ENCODE assay signal across 18 mouse cellular contexts in genomic region chr8:18316488-18316887, GRCm38 (mm10).
DNase-seq lines count a peak whose midpoint lies in the region; ATAC-seq and TF ChIP-seq lines count a peak whose summit lies in the region.
"Had no signal": no experiment of that assay in that cellular context is flagged by ENCODE, and none has a peak within 500 bp of the region (broad histone marks: within the 10 kb centered on the region; RNA-seq: fewer than 3 reads in every experiment).

No protein-coding gene starts in this region.

- DNase-seq in cerebellum, postnatal 10 days, result peak; percentile 26 to 42
- no peak for DNase-seq in cerebellum, adult 8-10 months
- no peak for DNase-seq in forebrain, embryonic 11.5 days (ENCODE audit: low spot score)
- peak; percentile 9 for DNase-seq in hindbrain, postnatal 0 days (ENCODE audit: low spot score)
- no peak for DNase-seq in neural tube, embryonic 10.5 days (ENCODE audit: extremely low spot score, low spot score)
- DNase-seq: adrenal gland, adult 8-10 months; gastrocnemius, postnatal 36 days; kidney, adult 2 months; kidney, postnatal 14 days; lung, postnatal 4 days; right cerebral cortex, adult 18-20 months; thymus, adult 18-20 months; thymus, postnatal 36 days had no signal

- H3K27me3 ChIP-seq in forebrain, embryonic 13.5 days, result no peaks in the 10 kb centered on the region
- H3K27me3 ChIP-seq in forebrain, embryonic 11.5 days (ENCODE audit: control insufficient read depth, insufficient read depth, low read length), result no peaks in the 10 kb centered on the region
- H3K27me3 ChIP-seq in hindbrain, postnatal 0 days (ENCODE audit: insufficient read depth, low read length), result no peaks in the 10 kb centered on the region
- no peaks in the 10 kb centered on the region for H3K27me3 ChIP-seq in hindbrain, embryonic 13.5 days
- no peaks in the 10 kb centered on the region for H3K27me3 ChIP-seq in neural tube, embryonic 13.5 days
- H3K27me3 ChIP-seq: neural tube, embryonic 12.5 days had no signal

- H3K9me3 ChIP-seq in forebrain, embryonic 13.5 days (replicated peaks), result no peaks in the 10 kb centered on the region
- H3K9me3 ChIP-seq in forebrain, embryonic 11.5 days (ENCODE audit: control insufficient read depth, low read length), result no peaks in the 10 kb centered on the region
- H3K9me3 ChIP-seq in hindbrain, postnatal 0 days (ENCODE audit: low read length), result no peaks in the 10 kb centered on the region
- H3K9me3 ChIP-seq in hindbrain, embryonic 13.5 days, result no peaks in the 10 kb centered on the region
- H3K9me3 ChIP-seq in neural tube, embryonic 13.5 days, result no peaks in the 10 kb centered on the region
- H3K9me3 ChIP-seq: neural tube, embryonic 12.5 days had no signal

- no peaks in the 10 kb centered on the region for H3K36me3 ChIP-seq in forebrain, embryonic 13.5 days (ENCODE audit: poor library complexity, severe bottlenecking)
- no peaks in the 10 kb centered on the region for H3K36me3 ChIP-seq in forebrain, embryonic 11.5 days (ENCODE audit: control insufficient read depth, insufficient read depth, low read length)
- H3K36me3 ChIP-seq in hindbrain, postnatal 0 days (ENCODE audit: insufficient read depth, low read length), result no peaks in the 10 kb centered on the region
- no peaks in the 10 kb centered on the region for H3K36me3 ChIP-seq in hindbrain, embryonic 13.5 days
- H3K36me3 ChIP-seq in neural tube, embryonic 13.5 days, result no peaks in the 10 kb centered on the region
- H3K36me3 ChIP-seq: neural tube, embryonic 12.5 days had no signal

- ATAC-seq in forebrain, embryonic 13.5 days, result peak; percentile 51; the same call in 1 of the 2 replicates
- no peak for ATAC-seq in forebrain, embryonic 11.5 days (replicated peaks; ENCODE audit: low FRiP score)
- ATAC-seq in hindbrain, postnatal 0 days, result peak; percentile 53; the same call in 1 of the 2 replicates
- ATAC-seq in hindbrain, embryonic 13.5 days (ENCODE audit: low FRiP score), result no peak
- 0 out of 2 replicates have a peak, but pooled peaks have one; percentile 8 for ATAC-seq in neural tube, embryonic 13.5 days (ENCODE audit: low read depth)
- ATAC-seq: activated CD4-positive, CD25-positive, alpha-beta regulatory T cell, adult 4 months had no signal

- no peaks in the 10 kb centered on the region for H3K4me1 ChIP-seq in forebrain, embryonic 13.5 days
- H3K4me1 ChIP-seq in forebrain, embryonic 11.5 days (replicated peaks; ENCODE audit: control insufficient read depth, insufficient read depth, low read length), result no peaks in the 10 kb centered on the region
- no peaks in the 10 kb centered on the region for H3K4me1 ChIP-seq in hindbrain, postnatal 0 days (ENCODE audit: insufficient read depth, low read length)
- H3K4me1 ChIP-seq in hindbrain, embryonic 13.5 days (replicated peaks), result peaks cover 6% of the 10 kb centered on the region; the same call in 1 of the 2 replicates
- peaks cover 6% of the 10 kb centered on the region; the same call in 1 of the 2 replicates for H3K4me1 ChIP-seq in neural tube, embryonic 13.5 days (replicated peaks)
- H3K4me1 ChIP-seq: neural tube, embryonic 12.5 days had no signal

- TF ChIP-seq CTCF in hindbrain, postnatal 0 days (IDR thresholded peaks at IDR 0.05; ENCODE audit: low read depth), result no peak

- 45% methylated on average over 2 of the region's 2 CpGs for WGBS in forebrain, embryonic 13.5 days
- 87% methylated on average over 2 of the region's 2 CpGs for WGBS in forebrain, embryonic 11.5 days
- 40% methylated on average over 2 of the region's 2 CpGs for WGBS in hindbrain, postnatal 0 days
- 74% methylated on average over 2 of the region's 2 CpGs for WGBS in hindbrain, embryonic 13.5 days
- 74% methylated on average over 2 of the region's 2 CpGs for WGBS in neural tube, embryonic 13.5 days

- no peak overlapping the region for H3K4me3 ChIP-seq in forebrain, embryonic 13.5 days
- H3K4me3 ChIP-seq in forebrain, embryonic 11.5 days (ENCODE audit: low read depth, low read length), result no peak overlapping the region
- no peak overlapping the region for H3K4me3 ChIP-seq in hindbrain, postnatal 0 days (ENCODE audit: low read length)
- no peak overlapping the region for H3K4me3 ChIP-seq in hindbrain, embryonic 13.5 days
- H3K4me3 ChIP-seq in neural tube, embryonic 13.5 days, result no peak overlapping the region
- H3K4me3 ChIP-seq: neural tube, embryonic 12.5 days had no signal

- H3K9ac ChIP-seq in forebrain, embryonic 13.5 days, result no peak overlapping the region
- no peak overlapping the region for H3K9ac ChIP-seq in forebrain, embryonic 11.5 days (ENCODE audit: low read length)
- no peak overlapping the region for H3K9ac ChIP-seq in hindbrain, postnatal 0 days (replicated peaks; ENCODE audit: low read length)
- H3K9ac ChIP-seq in hindbrain, embryonic 13.5 days, result no peak overlapping the region
- H3K9ac ChIP-seq in neural tube, embryonic 13.5 days, result no peak overlapping the region
- H3K9ac ChIP-seq: neural tube, embryonic 12.5 days had no signal

- no peak overlapping the region for H3K27ac ChIP-seq in forebrain, embryonic 13.5 days
- H3K27ac ChIP-seq in forebrain, embryonic 11.5 days (ENCODE audit: low read depth, low read length), result no peak overlapping the region
- H3K27ac ChIP-seq in hindbrain, postnatal 0 days, result no peak overlapping the region
- H3K27ac ChIP-seq in hindbrain, embryonic 13.5 days, result no peak overlapping the region
- H3K27ac ChIP-seq in neural tube, embryonic 13.5 days (replicated peaks), result no peak overlapping the region; the same call in 1 of the 2 replicates
- H3K27ac ChIP-seq: neural tube, embryonic 12.5 days had no signal

- H3K4me2 ChIP-seq in forebrain, embryonic 13.5 days, result no peak overlapping the region
- no peak overlapping the region for H3K4me2 ChIP-seq in forebrain, embryonic 11.5 days (ENCODE audit: low read depth, low read length, severe bottlenecking)
- H3K4me2 ChIP-seq in hindbrain, postnatal 0 days (ENCODE audit: low read depth, low read length), result no peak overlapping the region
- H3K4me2 ChIP-seq in hindbrain, embryonic 13.5 days, result no peak overlapping the region
- H3K4me2 ChIP-seq in neural tube, embryonic 13.5 days, result no peak overlapping the region
- H3K4me2 ChIP-seq: neural tube, embryonic 12.5 days had no signal

Comparison
In these comparisons a context has a peak if more than half of its experiments do, and no peak if none do; other contexts are left out.
1. DNase-seq: peak in cerebellum, postnatal 10 days (2 of 2) and hindbrain, postnatal 0 days (single experiment); none in cerebellum, adult 8-10 months (single experiment), forebrain, embryonic 11.5 days (single experiment) and neural tube, embryonic 10.5 days (single experiment).
2. ATAC-seq: peak in forebrain, embryonic 13.5 days (single experiment), hindbrain, postnatal 0 days (single experiment) and neural tube, embryonic 13.5 days (single experiment); none in forebrain, embryonic 11.5 days (single experiment) and hindbrain, embryonic 13.5 days (single experiment).